Mouse (Mus musculus) layer of hippocampus, adult 9-11 months (tissue): ENCODE measurements around the gene Ppargc1a.
A peak's percentile ranks its signal among the peaks of the same experiment; 100 is the strongest.

Experiments
- DNase-seq: peaks from one replicate; pipeline ENCODE4 v3.0.0; 2022

Gene Ppargc1a

DNA sequence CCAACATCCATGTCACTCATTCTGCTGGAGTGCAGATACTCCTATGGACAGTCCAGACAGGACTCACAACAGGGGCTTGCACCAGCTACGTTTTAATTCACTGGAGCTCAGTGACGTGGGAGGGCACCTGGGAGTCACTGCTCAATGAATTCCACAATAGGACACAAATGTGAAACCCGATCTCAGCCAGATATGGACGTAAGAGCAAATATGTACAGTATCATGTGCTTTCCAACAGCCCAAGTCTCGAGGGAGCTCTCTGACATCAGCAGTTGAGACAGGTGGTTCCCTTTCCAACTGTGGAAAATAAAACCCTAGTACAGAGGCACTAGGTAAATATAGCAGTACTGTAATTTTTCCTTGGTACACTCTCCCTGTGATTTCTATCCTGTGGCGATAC lies at the start of gene Ppargc1a:
Ppargc1a (minus strand) TSS at position 68 of the 400 bp plus-strand sequence.
- no peak for DNase-seq

DNA sequence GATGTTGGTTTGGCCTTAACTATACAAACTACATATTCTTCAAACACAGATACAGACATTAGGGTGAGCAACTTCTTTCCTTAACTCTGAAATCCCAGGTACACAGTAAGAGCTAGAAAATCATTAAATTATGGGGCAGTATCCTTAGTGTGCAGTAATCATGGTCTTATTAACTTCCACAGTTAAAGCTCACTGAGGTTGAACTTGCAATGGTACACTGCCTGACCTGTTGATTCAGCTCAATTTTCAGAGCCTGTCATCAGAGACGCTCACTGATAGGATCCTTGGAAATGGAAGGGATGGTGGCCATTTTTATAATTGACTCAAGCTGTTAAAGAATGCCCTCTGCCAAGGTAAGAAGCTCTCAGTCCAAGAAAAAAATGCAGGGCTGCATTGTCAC lies 49.4 kb upstream of the Ppargc1a start:
- DNase-seq, result no peak

DNA sequence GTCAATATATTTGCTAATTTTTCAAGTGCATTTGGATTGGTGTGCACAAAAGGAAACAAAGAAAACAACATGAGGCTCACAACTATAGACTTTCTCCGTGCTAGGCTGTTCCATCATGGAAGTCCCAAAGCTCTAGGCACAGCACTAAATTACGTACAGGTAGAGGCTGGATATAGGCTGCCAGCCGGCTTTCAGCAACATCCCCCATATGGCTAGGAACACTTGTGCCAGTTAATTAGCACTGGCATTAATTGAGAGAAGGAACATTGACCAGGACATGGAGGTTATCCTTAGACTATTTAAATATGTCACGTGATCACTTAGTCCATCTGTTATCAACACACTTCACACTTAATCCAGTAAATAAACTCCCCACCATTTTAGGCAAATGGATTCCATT lies 44.5 kb upstream of the Ppargc1a start:
- no peak for DNase-seq

DNA sequence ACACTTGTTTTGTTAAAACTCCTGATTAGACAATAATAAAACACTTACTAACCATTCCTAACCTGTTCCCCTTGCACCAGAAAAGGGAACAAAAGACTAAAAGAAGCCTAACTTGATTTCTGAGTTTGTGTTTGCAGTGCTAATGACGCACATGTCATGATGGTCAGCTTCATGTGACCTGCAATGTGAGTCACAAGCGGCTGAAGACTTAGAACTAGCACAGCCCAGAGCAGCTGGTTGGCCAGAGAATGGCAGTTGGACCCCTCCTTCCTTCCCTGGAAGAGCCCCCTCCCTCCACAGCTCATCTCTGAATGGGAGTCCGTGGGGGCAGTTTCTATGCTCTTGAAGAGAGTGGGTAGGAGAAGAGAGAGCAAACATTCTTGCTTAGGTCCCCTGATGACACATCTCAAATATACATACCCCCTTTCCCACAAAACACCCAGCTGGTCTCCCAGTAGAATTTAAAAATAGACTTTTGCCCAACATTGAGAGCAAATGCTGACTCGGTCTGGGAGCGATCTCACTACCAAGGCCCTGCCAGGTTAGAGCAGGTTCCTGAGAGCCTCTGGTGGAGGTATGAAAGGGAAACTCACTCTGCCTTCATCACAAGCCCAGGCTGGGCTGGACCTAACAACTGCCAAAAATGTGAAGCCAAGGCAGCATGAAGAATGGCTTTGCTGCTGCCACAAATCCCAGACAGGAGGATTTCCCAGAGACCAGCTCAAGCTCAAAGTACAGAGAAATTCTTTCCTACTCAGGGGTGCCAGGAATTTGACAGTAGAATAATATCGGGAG lies 40.4 kb upstream of the Ppargc1a start:
- no peak for DNase-seq

DNA sequence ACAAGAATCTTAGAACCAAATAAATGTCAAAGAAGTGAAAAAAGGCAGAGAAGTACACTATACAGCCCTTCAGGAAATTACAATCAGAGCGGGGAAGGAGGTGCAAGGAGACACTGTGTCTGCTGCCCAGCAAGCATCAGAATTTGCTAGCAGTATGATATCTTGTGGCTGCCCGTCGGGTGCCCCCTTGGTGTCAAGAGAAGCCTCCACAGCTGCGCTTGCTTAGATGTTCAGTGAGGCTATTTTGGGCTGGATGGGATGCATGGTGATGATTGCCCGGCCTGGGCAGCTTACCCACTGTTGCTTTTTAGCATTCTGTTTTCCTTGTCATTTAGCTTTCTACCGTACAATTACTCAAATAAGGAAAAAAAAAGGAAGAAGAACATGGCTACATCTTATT lies 32.0 kb upstream of the Ppargc1a start:
- no peak for DNase-seq

DNA sequence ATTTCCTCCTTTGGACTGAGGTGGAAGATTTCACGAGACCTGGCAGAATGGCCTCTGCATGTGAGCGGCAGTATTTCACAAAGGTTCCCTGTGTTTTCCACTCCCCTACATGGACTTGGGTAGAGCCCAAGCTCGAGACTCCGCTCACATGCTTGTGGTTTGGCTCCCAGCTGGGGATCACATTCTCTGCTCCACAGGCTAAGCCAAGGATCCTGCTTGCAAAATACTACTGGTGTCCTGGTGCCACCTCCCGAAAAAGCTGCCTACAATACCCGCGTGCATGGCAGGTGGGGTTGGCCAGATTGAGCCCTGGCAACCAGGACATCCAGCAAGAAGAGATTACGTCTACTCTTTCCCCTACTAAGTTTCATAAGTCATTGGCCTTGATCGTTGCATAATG lies 28.1 kb upstream of the Ppargc1a start:
- no peak for DNase-seq

DNA sequence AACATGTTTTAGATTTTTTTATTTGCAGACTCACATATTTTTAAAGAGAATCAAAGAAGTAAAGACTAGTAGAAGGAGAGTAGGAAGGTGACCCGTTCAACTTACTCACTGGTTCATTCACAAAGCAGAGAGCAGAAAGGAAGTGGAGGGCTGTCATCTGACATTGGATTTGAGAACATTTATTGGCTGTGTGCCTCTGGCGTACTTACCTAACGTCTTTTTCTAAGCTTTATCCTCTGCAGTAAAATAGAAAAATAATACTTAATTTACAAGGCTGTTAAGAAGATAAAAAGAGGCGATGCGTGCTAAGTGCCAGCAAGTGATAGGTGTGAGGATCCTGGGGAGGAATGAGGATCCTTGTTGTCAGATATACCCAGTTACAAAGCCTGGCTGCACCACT lies 24.7 kb upstream of the Ppargc1a start:
- DNase-seq, result no peak

DNA sequence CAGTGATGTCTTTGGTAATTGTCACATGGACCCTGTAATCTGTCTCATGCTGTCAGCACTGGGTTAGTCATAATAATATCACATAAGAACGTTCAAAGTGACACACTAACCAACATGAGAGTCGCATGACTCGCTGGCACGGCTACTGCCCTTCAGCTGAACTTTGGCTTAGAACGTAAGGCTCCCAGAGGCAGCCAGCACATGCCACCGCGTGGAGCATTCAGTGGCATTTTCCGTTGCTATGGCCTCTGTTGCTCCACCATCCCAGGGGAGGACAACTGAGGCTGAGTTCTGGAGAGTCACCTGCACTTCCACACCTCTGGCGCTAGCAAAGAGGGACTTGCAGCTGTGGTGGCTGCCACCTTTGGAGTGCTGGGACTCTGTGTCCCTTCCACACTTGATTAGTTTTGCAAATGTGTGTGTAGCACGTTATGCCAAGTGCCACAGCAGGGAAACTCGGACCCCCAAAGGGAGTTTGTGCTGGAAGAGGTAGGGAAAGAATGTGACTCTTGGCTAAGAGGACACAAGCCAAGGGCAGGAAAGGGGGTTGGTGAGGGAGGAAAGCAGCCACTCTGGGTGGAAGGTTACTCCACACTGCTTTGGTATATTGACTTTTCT lies 24.1 kb upstream of the Ppargc1a start:
- DNase-seq, result no peak

DNA sequence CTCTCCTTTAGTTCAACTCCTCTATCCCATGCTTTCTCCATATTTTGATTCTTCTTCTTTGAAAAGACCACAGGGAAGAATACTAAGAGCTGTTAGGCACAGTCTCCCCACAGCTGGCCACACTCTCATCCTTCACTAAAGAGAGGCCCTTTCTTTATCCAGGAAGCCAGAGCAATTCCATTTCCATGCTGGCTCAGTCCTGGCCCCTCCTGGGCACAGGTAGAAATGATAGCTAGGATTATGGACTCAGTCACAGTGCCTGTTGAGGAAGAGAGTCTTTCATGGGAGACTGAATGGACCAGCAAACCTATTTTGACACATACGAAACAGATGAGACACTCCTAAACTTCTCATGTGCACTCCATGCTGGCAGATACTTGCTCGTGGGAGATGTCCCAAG lies 18.7 kb upstream of the Ppargc1a start:
- no peak for DNase-seq

DNA sequence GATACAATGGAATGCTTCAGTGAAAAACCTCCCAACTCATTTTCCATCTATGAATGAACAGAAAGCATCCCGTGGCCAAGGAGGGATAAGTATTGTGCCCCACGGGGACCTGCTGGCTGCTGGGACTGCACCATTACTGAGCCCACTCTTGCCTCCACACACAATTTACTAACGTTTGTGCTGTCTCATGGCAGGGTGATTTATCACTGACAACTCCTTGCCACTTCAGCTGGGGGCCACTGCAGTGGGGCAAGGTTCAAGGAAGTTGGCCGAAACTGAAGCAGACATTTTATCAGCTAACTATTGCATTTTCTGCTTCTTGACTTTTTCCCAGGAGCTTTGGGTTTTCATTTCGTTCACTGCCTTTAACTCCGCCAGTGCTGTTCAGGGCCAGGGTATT lies 17.5 kb upstream of the Ppargc1a start:
- DNase-seq, result no peak

DNA sequence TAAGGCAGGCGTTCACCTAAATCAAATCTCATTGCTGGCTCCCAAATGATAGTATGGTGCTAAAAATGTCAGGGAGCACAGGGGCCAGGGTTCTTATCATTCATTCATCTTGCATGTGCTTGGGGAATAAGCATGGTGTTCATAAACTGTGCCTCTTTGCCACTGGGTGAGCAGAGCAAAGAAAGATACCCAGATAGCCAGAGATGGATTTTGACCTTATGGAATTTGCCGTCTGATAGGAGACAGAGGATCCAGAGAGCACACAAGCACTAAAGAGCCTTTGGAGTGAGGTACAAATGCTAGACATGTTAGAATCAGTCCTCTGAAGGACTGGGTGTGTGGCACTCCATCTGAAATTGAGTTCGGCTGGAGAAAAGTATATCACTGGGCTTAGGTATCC lies 16.7 kb upstream of the Ppargc1a start:
- DNase-seq, result no peak

DNA sequence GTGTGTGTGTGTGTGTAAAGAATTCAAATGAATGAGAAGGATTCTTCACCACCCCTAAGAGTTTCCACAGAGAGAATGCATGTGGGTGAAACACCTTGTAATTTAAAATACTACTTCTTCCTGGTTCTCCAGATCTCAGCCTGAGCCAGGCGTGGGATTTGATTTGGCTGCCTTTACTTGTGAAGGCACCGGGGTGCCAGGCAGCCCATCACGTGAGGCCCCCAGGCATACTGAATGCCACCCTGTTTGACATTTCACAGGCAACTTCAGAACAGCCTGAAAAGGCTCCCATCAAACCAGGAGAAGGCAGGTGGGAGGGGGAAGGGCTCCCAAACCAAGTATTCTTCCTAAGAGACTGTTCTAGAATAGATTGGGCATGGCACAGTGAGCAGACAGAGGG lies 16.1 kb upstream of the Ppargc1a start:
- DNase-seq, result no peak

DNA sequence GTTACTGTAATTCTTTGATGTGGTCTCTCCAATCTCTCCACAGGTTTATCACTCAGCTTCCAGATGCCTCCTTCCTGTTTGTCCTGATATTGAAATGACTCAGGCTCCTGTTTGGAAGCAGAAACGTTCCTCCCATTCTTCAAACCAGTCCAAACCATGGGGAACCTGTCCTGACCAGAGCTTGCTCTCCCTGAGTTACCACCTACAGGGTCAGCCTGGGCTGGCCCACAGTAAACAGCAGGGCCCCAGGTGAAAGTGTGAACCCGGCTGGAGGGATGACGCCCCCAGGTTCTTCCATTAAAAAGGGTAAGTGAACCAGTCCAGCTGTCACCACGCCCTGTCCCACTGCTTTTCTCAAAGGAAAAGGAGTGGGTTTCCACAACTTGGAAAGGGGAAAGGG lies 15.5 kb upstream of the Ppargc1a start:
- DNase-seq, result no peak

DNA sequence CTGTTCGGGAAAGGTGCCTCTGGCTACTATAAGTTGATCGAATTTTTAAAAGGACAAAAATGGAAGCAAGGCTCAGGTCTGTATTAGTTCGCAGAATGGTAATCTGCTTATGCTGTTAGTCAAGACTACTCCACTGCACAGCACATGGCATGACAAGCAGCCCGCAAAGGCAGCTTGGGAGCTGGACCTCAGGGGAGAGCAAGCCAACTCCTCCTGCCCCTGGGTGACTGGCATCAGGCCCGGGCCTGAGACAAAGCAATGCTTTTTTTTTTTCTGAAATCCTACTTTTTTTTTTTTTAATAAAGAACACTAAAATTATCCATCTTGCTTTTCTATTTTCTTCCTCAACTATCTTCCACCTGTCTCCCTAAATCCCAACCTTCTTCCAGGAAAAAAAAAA lies 15.1 kb upstream of the Ppargc1a start:
- DNase-seq, result no peak

DNA sequence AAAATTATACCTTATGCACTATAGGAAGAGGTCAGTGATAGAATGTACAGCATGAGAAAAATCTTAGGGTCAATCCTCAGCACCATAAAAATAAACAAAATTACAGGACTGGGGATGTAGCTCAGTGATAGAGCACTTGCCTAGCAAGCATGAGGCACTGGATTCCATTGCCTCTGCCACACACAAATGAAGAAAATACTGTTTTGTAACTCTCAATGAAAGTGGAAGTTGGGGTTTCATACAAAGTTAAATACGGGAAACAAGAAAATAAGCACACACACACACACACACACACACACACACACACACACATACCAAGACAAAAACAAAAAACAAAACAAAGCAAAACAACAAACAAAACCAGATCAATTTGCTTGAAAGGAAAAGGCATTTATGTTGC lies 10.1 kb upstream of the Ppargc1a start:
- DNase-seq, result no peak

DNA sequence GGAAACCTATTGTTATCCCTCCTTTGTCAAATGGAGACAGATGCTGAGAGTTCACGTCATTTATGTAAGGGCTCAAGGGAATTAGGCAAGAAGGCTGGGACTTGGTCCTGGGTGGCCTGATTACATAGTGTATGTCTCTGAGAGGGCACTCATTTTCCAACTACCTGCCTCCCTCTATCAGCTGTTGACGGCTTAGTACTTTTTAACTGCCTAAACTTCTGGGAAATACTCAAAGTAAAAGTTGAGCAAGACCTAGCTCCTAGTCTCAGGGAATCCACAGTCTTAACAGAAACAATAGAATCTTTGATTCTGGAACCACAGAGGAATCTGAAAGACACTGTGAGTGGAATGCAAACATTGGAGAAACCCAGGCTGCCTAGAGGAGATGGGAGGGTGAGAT lies 6.2 kb upstream of the Ppargc1a start:
- no peak for DNase-seq

DNA sequence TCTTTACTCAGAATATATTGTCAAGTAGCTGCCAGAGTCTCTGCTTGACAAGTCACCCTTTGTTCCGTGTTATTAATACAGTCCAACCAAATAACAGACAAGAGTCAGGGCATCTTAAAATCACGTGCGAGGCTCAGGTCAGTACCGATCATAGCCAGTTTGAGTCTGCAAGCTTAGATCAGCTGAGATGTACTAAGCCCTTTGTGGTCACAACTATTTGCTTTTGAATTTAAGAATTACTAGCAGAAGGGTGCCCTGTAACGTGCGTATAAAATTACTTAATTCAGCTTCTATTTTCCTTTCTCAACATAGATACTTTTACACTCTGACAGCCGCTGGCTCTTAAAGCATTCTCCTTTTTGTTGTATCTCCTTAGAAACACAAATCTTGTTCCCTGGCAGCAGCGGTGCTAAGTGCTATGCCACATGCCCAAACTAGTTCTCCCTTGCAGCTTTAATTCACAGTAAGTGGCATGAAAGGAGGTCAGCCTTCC lies 718 bp upstream of the Ppargc1a start:
- peak; percentile 42 for DNase-seq

DNA sequence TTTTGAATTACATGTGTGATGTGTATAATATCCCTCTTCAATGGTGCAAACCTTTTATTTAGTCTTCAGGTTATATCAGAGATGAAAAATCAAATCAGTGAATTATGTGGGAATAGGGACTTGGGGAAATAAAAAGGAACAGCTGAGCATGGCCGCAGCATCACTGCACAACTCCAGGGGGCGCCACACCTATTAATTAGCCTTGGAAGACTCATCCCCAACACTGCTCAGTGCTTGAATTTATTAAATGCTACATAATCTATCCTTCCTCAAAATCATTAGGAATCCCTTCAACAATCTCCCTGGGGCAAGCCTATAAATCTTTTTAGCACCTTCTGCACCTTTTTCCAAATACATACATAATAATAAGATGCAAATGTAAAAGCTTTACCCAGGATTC lies 1.9 kb downstream of the Ppargc1a start:
- no peak for DNase-seq

DNA sequence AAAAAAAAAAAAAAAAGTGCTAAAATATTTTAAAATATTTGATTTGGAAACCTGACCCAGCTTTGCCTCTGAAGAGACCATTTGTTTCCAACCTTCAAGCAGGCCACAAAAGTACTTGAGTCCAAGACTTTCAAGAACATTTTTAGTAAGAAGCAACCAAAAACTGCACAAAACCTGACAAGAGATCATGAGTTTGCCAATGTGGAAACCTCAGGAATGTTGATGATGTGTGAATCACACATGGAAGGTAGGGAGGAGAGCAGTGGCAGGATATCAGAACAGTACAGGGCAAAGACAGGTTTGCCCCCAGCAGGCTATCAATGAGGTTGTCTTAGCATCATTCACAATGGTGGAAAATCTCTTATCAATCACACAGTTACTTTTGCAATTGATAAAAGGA lies 2.5 kb downstream of the Ppargc1a start:
- DNase-seq, result no peak

DNA sequence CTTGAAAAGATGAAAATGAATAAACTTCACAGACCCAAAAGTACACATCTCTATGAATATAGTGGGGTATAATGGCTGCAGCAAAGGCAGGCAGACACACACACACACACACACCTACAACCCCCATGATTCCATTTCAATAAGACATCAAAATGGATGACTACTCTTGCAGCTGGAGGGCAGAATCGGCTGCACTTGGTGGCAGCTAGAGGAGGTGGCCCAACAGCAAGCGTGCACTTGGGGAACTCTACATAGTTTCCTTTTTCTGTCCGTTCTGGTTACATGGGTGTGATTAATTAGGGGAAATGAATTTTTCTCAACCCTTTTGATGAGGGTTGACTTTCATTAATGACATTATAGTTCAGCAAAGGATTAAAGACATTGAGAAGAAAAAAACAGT lies 4.0 kb downstream of the Ppargc1a start:
- no peak for DNase-seq

DNA sequence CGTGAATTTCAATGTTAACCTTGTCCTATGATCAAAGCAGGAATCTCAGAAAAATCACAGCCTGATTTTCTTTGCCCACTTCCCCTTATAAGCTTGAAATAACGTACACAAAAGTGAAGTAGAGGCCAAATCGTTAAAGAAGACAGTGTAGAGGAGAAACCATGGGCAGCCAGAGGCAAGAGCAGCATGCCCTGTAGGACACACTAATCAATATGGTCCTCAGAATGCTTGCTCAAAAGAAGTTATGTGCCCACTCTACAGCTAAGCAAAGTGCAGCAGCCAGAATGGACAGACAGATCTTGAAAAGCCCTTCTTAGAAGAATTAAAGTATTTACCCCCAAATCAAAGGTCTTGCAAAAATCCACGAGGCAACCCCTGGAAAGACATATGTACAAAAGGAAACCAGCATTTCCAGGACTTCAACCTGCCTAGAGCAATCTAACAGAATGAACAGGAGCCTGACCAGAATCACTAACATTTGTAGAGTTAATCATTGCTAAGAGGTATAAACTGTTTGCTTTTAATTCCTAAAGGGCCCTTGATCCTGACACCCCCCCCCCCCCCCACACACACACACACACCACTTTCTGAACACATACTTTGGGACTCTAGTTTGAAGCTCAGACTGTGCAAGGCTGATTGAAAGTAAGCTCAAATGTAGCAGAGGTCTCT lies 9.8 kb downstream of the Ppargc1a start:
- DNase-seq, result no peak

DNA sequence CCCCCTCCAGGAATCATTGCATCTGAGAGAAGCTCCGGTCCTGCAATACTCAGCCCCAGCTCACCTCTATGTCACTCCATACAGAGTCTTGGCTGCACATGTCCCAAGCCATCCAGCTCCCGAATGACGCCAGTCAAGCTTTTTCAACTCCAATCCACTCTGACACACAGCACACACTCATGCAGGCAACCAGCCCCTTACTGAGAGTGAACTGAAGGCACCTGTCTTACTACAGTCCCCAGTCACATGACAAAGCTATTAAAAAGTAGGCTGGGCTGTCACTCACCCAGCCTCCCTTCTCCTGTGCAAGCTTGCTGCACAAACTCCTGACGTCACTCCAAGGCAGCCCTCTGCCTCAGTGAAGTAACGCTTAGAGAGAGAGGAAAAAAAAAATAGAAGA lies 13.9 kb downstream of the Ppargc1a start:
- peak; percentile 27 for DNase-seq

DNA sequence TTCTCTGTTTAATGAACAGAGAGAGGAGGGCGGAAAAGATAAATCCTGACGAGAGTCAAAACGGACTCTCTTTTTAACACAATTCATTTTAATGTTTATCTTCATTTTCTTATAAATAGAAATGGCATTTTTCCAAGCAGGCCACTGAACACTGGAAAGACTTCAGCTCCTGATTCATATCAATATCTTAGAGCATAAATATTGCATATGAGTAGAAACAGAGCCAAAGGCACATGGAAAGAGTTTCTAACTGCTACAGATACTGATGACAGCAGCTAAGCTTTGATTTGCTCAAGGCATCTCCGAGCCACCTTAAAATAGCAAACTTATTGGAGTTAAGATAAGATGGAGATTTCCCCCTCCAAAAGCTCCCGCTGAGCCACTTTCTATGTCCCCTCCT lies 14.3 kb downstream of the Ppargc1a start:
- DNase-seq, result no peak

DNA sequence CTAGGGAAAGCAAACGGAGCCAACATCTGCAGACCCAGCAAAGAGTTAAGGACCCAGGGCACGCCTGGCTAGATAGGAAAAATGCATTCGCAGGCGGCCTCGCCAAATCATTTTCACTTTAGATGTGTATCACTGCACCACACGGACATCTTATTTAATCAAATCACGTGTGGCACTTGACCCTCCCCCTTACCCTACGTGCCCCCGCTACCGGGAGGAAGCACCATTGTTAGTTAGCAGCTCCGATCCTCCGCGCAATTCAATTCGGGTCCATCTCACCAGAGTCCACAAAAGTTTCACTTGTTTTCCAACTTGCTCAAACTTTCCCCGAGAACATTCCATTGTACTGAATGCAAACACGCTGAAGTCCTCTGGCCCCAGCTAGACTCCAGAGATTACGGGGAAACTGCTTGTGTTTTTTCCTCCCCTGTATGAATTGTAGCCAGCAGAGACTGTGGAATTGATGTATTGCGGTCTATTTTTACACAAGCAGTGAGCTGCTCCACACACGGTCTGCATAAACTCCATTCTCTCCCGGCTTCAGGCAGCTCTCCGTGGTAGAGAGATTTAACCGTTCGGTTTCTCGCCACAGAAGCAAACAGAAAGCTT lies 14.9 kb downstream of the Ppargc1a start:
- DNase-seq, result peak; percentile 27
